Mouse (Mus musculus) liver, postnatal 0 days (tissue): ENCODE data around the gene Utrn. TPM values are rescaled to one million over a fixed set of nuclear protein-coding genes. Genes with fewer than 3 reads are reported as not detected.

Source experiments
- ATAC-seq: fragments of 200-750 bp; cut with Nextera tagmentation; 2 replicates; pipeline ENCODE4 v1.8.0; 2017; ENCODE audit warnings: mild to moderate bottlenecking, moderate library complexity
- DNase-seq: peaks from one replicate; pipeline ENCODE4 v3.0.0-alpha.2; 2016
- H3K27ac ChIP-seq: fragments of 300-500 bp; sonication (generic); 2 replicates; pipeline ENCODE4 v1.5.1; 2014; ENCODE audit warnings: antibody characterized with exemption, moderate library complexity, mild to moderate bottlenecking, low read depth
- H3K27me3 ChIP-seq: fragments of 300-500 bp; sonication (generic); 2 replicates; pipeline ENCODE4 v1.6.1; 2014; ENCODE audit warnings: low read length, control low read depth, mixed read lengths; ENCODE audit not compliant: insufficient read depth
- H3K36me3 ChIP-seq: fragments of 300-500 bp; sonication (generic); replicated peaks from 2 replicates; pipeline ENCODE4 v1.6.1; 2014; ENCODE audit warnings: mild to moderate bottlenecking, control low read depth, low read length, moderate library complexity, mixed read lengths; ENCODE audit not compliant: insufficient read depth
- H3K4me1 ChIP-seq: fragments of 300-500 bp; sonication (generic); 2 replicates; pipeline ENCODE4 v1.6.1; 2014; ENCODE audit warnings: antibody characterized with exemption, mild to moderate bottlenecking, control low read depth; ENCODE audit not compliant: insufficient read depth
- H3K4me2 ChIP-seq: fragments of 300-500 bp; sonication (generic); 2 replicates; pipeline ENCODE4 v1.6.1; 2014; ENCODE audit warnings: low read depth, mild to moderate bottlenecking, low read length, moderate library complexity, mixed read lengths
- H3K4me3 ChIP-seq: fragments of 300-500 bp; sonication (generic); 2 replicates; pipeline ENCODE4 v1.5.1; 2014; ENCODE audit warnings: low read depth, low read length
- H3K9ac ChIP-seq: fragments of 300-500 bp; sonication (generic); replicated peaks from 2 replicates; pipeline ENCODE4 v1.6.1; 2014; ENCODE audit warnings: mild to moderate bottlenecking, moderate library complexity
- H3K9me3 ChIP-seq: fragments of 300-500 bp; sonication (generic); 2 replicates; pipeline ENCODE4 v1.6.1; 2016; ENCODE audit warnings: mild to moderate bottlenecking, control low read depth, low read length, mixed read lengths
- CTCF ChIP-seq: sonication (generic); IDR thresholded peaks from 2 replicates; pipeline ENCODE4 v1.5.1; 2016; ENCODE audit warnings: antibody characterized with exemption, low read depth
- EP300 ChIP-seq: IDR thresholded peaks from 2 replicates; pipeline ENCODE4 v1.6.1; 2016; ENCODE audit warnings: antibody characterized with exemption, low read depth, mild to moderate bottlenecking
- WGBS: fragments of 180-500 bp; shearing (Covaris S2); extraction: QIAGEN DNeasy Blood & Tissue Kit; methylation state at CpG from one replicate; pipeline ENCODE4 v1.1.7; 2014; ENCODE audit not compliant: insufficient replicate concordance; 5-methylcytosine and 5-hydroxymethylcytosine counted together
- polyA plus RNA-seq: library from polyadenylated mRNA; unstranded; fragments of >200 nt; fragmentation: Nextera tagmentation; extraction: Ambion mirVana; gene quantifications from 2 replicates; pipeline ENCODE4 v1.2.1, GENCODE M21; 2015

The Utrn gene
- polyA plus RNA-seq, 1 experiment from 2014 or later = 9.7 TPM

DNA sequence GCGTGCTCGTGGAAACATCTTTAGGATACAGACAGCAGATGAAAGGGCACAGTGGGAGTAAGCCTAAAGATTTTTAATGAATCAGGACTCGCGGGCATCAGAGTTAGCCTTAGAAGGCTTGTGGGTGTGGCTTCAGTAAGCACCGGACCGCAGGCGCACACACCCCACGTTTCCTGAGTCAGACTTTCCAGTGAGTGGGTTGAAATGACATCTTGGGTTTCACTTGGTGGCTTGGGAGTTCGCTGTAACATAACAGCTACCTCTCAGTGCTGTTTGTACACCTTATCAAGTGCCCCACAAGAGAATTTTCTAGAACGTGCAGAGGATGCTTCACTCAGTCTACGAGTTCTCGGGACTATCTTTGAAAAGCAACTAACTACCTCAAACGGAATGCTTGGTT lies 19.2 kb upstream of the Utrn start:
- ATAC-seq = no peak
- TF ChIP-seq CTCF = no peak
- no peak for TF ChIP-seq EP300
- no peaks in the 10 kb centered on the region for H3K27me3 ChIP-seq
- H3K9me3 ChIP-seq = no peaks in the 10 kb centered on the region
- 62% methylated on average over 13 of the region's 13 CpGs for WGBS
- H3K4me2 ChIP-seq = no peak overlapping the region
- H3K9ac ChIP-seq = no peak overlapping the region
- H3K27ac ChIP-seq = no peak overlapping the region
- no peak overlapping the region for H3K4me3 ChIP-seq
- H3K4me1 ChIP-seq = no peaks in the 10 kb centered on the region
- no peaks in the 10 kb centered on the region for H3K36me3 ChIP-seq
- DNase-seq = no peak

DNA sequence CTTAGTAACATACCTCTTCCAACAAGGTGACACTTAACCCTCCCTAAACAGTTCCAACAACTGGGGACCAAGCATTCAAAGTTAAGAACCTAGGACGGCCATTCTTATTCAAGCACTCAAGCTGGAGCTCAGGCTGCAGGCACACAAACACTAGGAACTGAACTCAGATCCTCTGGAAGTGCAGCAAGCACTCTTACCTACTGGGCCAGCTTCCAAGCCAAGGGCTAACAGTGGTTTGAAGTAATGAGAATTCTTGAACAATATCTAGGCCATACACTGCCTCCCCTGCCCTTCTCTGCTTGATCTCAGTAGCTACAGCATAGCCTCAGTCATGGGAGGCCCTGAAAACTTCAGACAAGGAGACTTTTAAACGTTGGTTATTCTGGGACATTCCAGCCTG lies 18.6 kb upstream of the Utrn start:
- WGBS = 63% methylated on average over 2 of the region's 2 CpGs
- Histone ChIP-seq H3K9ac (no peak overlapping the region), H3K36me3 (no peaks in the 10 kb centered on the region), H3K4me1 (no peaks in the 10 kb centered on the region), H3K27me3 (no peaks in the 10 kb centered on the region), H3K9me3 (no peaks in the 10 kb centered on the region), H3K4me3 (no peak overlapping the region), H3K4me2 (no peak overlapping the region), H3K27ac (no peak overlapping the region)
- DNase-seq = no peak
- TF ChIP-seq EP300 = no peak
- TF ChIP-seq CTCF = no peak
- no peak for ATAC-seq

DNA sequence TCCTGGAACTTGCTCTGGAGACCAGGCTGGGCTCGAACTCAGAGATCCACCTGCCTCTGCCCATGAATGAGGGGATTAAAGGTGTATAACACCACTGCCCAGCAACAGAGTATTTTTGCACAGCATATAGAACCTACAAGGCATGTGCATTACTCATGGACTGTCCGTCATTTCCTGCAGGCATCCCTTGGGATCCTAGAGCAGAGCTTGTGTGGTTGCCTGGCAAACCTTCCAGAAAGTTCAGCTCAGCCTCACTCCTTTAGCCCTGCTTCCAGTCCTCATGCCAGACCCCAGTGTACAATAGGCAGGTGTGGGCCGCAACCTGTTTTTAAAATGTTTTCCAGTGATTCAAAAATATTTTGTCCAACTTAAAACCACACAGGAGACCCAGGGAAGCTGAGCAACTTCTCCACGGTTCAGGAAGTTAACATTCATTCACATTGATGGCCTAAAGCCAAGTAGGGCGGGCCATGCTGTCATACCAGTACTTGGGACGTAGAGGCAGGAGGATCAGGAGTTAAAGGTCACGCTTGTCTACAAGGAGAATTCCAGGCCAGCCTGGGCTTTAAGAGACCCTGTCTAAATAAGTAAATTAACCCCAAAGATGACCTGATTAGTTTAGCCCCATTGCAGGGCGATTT lies 15.3 kb upstream of the Utrn start:
- ATAC-seq = no peak
- no peak for TF ChIP-seq CTCF
- TF ChIP-seq EP300 = no peak
- H3K4me2 ChIP-seq = no peak overlapping the region
- no peak for DNase-seq
- no peaks in the 10 kb centered on the region for H3K36me3 ChIP-seq
- no peaks in the 10 kb centered on the region for H3K27me3 ChIP-seq
- no peaks in the 10 kb centered on the region for H3K4me1 ChIP-seq
- H3K27ac ChIP-seq = no peak overlapping the region
- H3K4me3 ChIP-seq = no peak overlapping the region
- 57% methylated on average over 8 of the region's 8 CpGs for WGBS
- no peak overlapping the region for H3K9ac ChIP-seq
- H3K9me3 ChIP-seq = no peaks in the 10 kb centered on the region

DNA sequence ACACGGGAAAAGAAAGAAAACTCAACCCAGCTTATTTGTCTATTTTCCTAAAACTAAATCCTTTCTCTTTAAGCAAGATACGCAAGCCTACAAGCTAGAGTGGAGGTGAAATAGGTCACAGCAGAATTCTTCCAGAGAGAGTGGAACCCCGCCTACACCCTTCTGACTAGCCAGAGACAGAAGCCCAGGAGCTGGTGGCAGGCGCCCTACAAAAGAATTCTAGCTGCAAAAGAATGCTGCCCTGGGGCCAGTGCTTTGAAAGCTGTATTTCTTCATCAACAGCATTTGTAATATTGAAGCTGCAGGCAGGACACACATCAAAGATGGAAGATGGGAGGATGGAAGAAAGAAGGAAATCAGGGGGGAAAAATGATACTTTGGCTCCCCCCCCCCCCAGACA lies 12.7 kb upstream of the Utrn start:
- Histone ChIP-seq H3K27ac (no peak overlapping the region), H3K4me3 (no peak overlapping the region), H3K9ac (no peak overlapping the region), H3K36me3 (no peaks in the 10 kb centered on the region), H3K9me3 (no peaks in the 10 kb centered on the region), H3K27me3 (no peaks in the 10 kb centered on the region), H3K4me1 (no peaks in the 10 kb centered on the region), H3K4me2 (no peak overlapping the region)
- DNase-seq (no peak), ATAC-seq (no peak)
- TF ChIP-seq EP300 = no peak
- TF ChIP-seq CTCF = no peak
- 72% methylated on average over 4 of the region's 4 CpGs for WGBS

DNA sequence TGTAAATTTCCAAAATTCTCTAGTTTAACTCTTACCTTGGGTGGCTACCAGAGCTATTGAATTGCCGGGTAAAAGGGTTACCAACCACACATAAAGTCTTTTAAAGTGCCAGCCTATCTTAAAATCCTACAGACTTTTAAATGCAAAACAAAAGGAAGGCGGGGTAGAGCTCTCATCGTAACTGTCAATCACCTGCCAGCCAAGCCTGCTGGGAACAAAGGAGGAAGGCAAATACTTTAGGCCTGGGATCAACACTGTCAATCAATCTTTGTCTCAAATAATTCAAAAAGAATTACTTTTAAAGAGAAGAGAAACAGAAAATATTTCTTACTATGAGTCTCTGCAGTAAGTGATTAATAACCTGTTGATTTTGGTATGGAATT lies 10.1 kb upstream of the Utrn start:
- no peak overlapping the region for H3K27ac ChIP-seq
- no peaks in the 10 kb centered on the region for H3K27me3 ChIP-seq
- no peak for ATAC-seq
- WGBS = 56% methylated on average over 3 of the region's 3 CpGs
- H3K9me3 ChIP-seq = no peaks in the 10 kb centered on the region
- no peak overlapping the region for H3K4me2 ChIP-seq
- TF ChIP-seq CTCF = no peak
- no peak for TF ChIP-seq EP300
- H3K4me1 ChIP-seq = no peaks in the 10 kb centered on the region
- no peak overlapping the region for H3K9ac ChIP-seq
- H3K4me3 ChIP-seq = no peak overlapping the region
- no peaks in the 10 kb centered on the region for H3K36me3 ChIP-seq
- DNase-seq = no peak

DNA sequence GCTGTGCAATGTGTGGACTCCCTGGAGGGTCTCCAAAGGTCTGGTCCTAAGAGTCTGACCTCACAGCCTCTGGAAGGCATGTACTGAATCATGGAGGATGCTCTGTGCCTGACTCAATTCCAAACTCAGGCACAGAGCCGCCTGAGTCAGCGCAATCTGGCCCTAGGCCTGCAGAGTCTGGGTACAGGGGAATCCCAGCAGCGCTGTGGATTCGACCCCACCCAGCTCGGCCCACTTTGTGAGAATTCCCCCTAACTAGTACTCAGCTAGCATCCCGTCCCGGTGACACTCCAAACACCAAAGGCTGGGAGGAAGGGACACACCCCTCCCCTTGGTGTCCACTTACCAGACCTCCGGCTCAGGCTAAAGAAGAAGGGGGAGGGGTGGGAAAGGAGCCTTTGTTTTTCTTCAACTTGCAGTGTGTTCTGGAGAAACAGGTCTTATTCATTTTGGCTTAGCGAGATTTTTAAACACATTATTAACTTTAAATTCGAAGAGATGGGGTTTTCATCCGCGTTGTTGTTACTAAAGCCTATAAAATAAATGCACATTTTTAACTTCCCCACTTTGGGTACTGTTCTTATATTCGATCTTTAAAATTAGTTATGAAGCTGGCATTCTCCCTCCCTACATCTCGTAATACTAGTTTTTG lies 9.6 kb upstream of the Utrn start:
- no peak for DNase-seq
- Histone ChIP-seq H3K4me3 (no peak overlapping the region), H3K4me1 (no peaks in the 10 kb centered on the region), H3K27ac (no peak overlapping the region), H3K27me3 (no peaks in the 10 kb centered on the region), H3K4me2 (no peak overlapping the region), H3K36me3 (no peaks in the 10 kb centered on the region), H3K9ac (no peak overlapping the region), H3K9me3 (no peaks in the 10 kb centered on the region)
- ATAC-seq = no peak
- TF ChIP-seq EP300 = no peak
- TF ChIP-seq CTCF = no peak
- WGBS = 40% methylated on average over 14 of the region's 14 CpGs

DNA sequence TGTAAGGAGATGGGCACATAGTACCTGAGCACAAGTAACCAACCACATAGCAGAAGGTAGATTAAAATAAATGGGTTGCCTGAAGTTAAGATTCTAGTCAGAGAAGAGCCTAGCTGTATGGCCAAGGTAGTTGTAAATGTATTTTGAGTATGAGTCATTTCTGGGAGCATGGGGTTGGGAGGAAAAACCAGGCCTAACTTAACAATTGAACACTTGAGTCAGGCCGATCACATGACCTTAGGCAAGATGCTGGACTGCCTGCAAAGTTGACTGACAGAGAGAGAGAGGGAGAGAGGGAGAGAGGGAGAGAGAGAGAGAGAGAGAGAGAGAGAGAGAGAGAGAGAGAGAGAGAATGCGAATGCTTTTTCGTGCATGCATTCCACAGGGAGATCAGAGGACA lies 7.3 kb upstream of the Utrn start:
- Histone ChIP-seq H3K36me3 (no peaks in the 10 kb centered on the region), H3K9me3 (no peaks in the 10 kb centered on the region), H3K4me2 (no peak overlapping the region), H3K9ac (no peak overlapping the region), H3K27ac (no peak overlapping the region), H3K4me1 (no peaks in the 10 kb centered on the region), H3K27me3 (no peaks in the 10 kb centered on the region), H3K4me3 (no peak overlapping the region)
- TF ChIP-seq CTCF (no peak), EP300 (no peak)
- ATAC-seq (no peak), DNase-seq (no peak)
- 80% methylated on average over 3 of the region's 3 CpGs for WGBS
